Mouse (Mus musculus) liver, adult 2 months (tissue): ENCODE measurements around the gene Upf1.

Source experiments
- CTCF ChIP-seq: fragments of 200-500 bp; IDR thresholded peaks from 2 replicates; pipeline ENCODE4 v1.5.1; 2011; ENCODE audit warnings: low read depth, low read length, control low read depth
- POLR2A ChIP-seq: fragments of 200-500 bp; IDR thresholded peaks from 2 replicates; pipeline ENCODE4 v1.6.1; 2011; ENCODE audit warnings: low read length, control low read depth; ENCODE audit not compliant: insufficient read depth; ENCODE audit errors: extremely low read depth

GRCm38 (mm10) chr8:70376275-70376741 is 23.2 kb upstream of the Upf1 start:
- no peak for TF ChIP-seq POLR2A
- TF ChIP-seq CTCF, result no peak
